Mouse (Mus musculus) gastrocnemius, adult 18-20 months (tissue): ENCODE measurements at regions not wholly inside any gene's neighbourhood (a gene's known extent, or its start where the extent isn't known, plus 50 kb on each side); places are given as distances from the start of the nearest gene placed in this dataset.
A peak's percentile ranks its signal among the peaks of the same experiment; 100 is the strongest.

Experiments used
- DNase-seq: peaks from one replicate; pipeline ENCODE4 v3.0.0; 2021; ENCODE audit warnings: low spot score

GRCm38 (mm10) chr5:74885958-74886357 is 158.6 kb downstream of the Chic2 start:
- no peak for DNase-seq

- no peak for DNase-seq
Measured at GRCm38 (mm10) chr5:74882563-74882962, 162.0 kb downstream of the Chic2 start.

- peak; percentile 30 for DNase-seq
Measured at GRCm38 (mm10) chr5:74880669-74881226, 163.8 kb downstream of the Chic2 start.

- no peak for DNase-seq
Measured at GRCm38 (mm10) chr5:74880048-74880437, 164.5 kb downstream of the Chic2 start.

- no peak for DNase-seq
Measured at GRCm38 (mm10) chr5:74879098-74880047, 165.2 kb downstream of the Chic2 start.

GRCm38 (mm10) chr5:74877595-74877994 is 167.0 kb downstream of the Chic2 start:
- DNase-seq, result no peak

GRCm38 (mm10) chr5:74877185-74877584 is 167.4 kb downstream of the Chic2 start:
- no peak for DNase-seq

- peak; percentile 12 for DNase-seq
Measured at GRCm38 (mm10) chr5:74874691-74875090, 169.9 kb downstream of the Chic2 start.

- no peak for DNase-seq
Measured at GRCm38 (mm10) chr5:74870615-74871014, 167.9 kb upstream of the Lnx1 start.

- DNase-seq, result no peak
Measured at GRCm38 (mm10) chr5:74867113-74867785, 164.5 kb upstream of the Lnx1 start.

- DNase-seq, result no peak
Measured at GRCm38 (mm10) chr5:74866697-74867096, 164.0 kb upstream of the Lnx1 start.

GRCm38 (mm10) chr5:74865446-74865845 is 162.7 kb upstream of the Lnx1 start:
- DNase-seq, result no peak

GRCm38 (mm10) chr5:74864540-74865157 is 161.9 kb upstream of the Lnx1 start:
- DNase-seq, result no peak

- DNase-seq, result no peak
Measured at GRCm38 (mm10) chr5:74861297-74861696, 158.6 kb upstream of the Lnx1 start.

GRCm38 (mm10) chr5:74857861-74858260 is 155.1 kb upstream of the Lnx1 start:
- no peak for DNase-seq

- DNase-seq, result no peak
Measured at GRCm38 (mm10) chr5:74857161-74857560, 154.4 kb upstream of the Lnx1 start.

GRCm38 (mm10) chr5:74847824-74848223 is 145.1 kb upstream of the Lnx1 start:
- DNase-seq, result no peak

GRCm38 (mm10) chr5:74846674-74847073 is 144.0 kb upstream of the Lnx1 start:
- no peak for DNase-seq

- DNase-seq, result no peak
Measured at GRCm38 (mm10) chr5:74834401-74834800, 131.7 kb upstream of the Lnx1 start.

GRCm38 (mm10) chr5:74833887-74834286 is 131.2 kb upstream of the Lnx1 start:
- DNase-seq, result no peak

GRCm38 (mm10) chr5:74832011-74832410 is 129.3 kb upstream of the Lnx1 start:
- no peak for DNase-seq

GRCm38 (mm10) chr5:74830646-74831045 is 127.9 kb upstream of the Lnx1 start:
- DNase-seq, result no peak
